Mouse (Mus musculus): ENCODE results near the gene Gpc2. TPM values are rescaled to one million over a fixed set of nuclear protein-coding genes. Genes with fewer than 3 reads are reported as not detected.
A peak's percentile ranks its signal among the peaks of the same experiment; 100 is the strongest.

The Gpc2 gene
- total and polyA plus RNA-seq, 3 experiments = not detected

DNA sequence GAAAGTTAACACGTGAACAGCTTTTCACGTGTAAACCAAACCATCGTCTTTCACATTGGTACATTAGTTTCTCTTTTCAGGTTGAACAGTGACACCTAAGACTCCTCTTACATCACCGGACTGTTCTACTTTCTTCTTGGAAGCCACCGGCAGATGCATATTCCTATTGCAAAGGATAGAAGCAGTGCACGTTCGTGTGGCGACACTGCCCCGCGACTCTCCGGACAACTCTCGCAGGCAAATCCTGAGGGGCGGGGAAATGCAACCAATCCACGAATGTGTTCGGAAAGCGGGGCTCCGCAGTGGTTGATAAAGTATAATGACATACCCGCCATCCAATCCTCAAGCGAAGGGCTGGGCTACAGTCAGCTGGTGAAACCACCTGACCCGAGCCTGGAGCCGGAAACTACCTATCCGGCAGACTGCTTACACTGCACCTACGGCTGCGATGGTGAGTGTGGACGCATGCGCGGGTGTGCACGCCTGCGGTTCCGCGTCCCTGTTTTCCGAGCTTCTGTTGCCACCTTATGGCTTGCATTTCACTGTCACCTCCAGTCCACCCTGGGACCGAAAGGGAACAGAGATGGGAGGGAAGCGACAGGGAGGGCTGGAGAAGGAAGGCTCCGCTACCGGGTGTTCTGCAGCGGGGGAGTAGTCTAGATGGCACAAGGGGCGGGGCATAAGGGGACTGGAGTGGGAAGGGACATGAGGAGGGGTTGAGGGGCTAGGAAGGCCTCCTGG lies 24.3 kb downstream of the Gpc2 start, which contains the start of gene Lamtor4 (continued):
- TF ChIP-seq TBP (conservative IDR thresholded peaks at IDR 0.05; ENCODE audit: low read depth, low read length) = peak; percentile 80
- TF ChIP-seq SMC3 (IDR thresholded peaks at IDR 0.05; ENCODE audit: low read depth, low read length) = no peak
- TF ChIP-seq NELFE (IDR thresholded peaks at IDR 0.05; ENCODE audit: low read depth, low read length) = peak; percentile 96
- TF ChIP-seq GABPA (IDR thresholded peaks at IDR 0.05; ENCODE audit: insufficient replicate concordance, low read depth, low read length) = no peak
- TF ChIP-seq JUN (IDR thresholded peaks at IDR 0.05; ENCODE audit: insufficient read depth, low read depth, low read length) = no peak
- peak; percentile 94 for TF ChIP-seq SIN3A (IDR thresholded peaks at IDR 0.05; ENCODE audit: low read length)
- peak; percentile 93 for TF ChIP-seq MYC (IDR thresholded peaks at IDR 0.05; ENCODE audit: low read depth, low read length)

DNA sequence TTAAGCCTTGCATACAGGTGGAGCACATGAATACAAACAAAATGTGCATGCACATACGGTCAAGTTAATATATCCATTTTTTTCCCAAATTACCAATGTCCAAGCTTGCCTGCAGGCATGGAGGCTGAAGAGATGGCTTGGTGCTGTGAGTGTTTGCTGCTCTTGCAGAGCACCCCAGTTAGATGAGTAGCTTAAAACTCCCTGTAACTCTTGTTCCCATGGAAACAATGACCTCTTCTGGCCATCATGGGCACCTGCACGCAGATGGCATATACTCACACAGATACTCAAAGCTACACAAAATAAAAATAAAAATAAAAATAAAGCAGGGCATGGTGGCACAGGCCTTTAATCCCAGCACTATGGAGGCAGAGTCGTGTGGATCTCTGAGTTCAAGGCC lies 26.7 kb downstream of the Gpc2 start:
- no peak for DNase-seq (ENCODE audit: extremely low read depth)
- Histone ChIP-seq H3K4me2 (ENCODE audit: insufficient read depth, low read depth, poor library complexity, severe bottlenecking) (no peak overlapping the region), H3K4me3 (replicated peaks in 1 of 3; ENCODE audit: low read depth in 2 of 3, low read length in 2 of 3, poor library complexity in 1 of 3) (no peak overlapping the region), H3K4me1 (ENCODE audit: control insufficient read depth in 1 of 2, insufficient read depth in 2 of 2) (peaks cover 7 to 28% of the 10 kb centered on the region in 2 experiments; a peak in 3 of 4 replicates), H3K9me3 (replicated peaks; ENCODE audit: low read length) (peaks cover 2% of the 10 kb centered on the region), H3K27ac (ENCODE audit: insufficient read depth, low read depth) (no peak overlapping the region), H3K9ac (ENCODE audit: insufficient read depth, low read depth) (no peak overlapping the region), H3K27me3 (replicated peaks) (no peaks in the 10 kb centered on the region), H3K79me2 (replicated peaks; ENCODE audit: control insufficient read depth, extremely low read depth, insufficient read depth, poor library complexity, severe bottlenecking) (no peaks in the 10 kb centered on the region), H3K36me3 (replicated peaks in 1 of 2; ENCODE audit: control insufficient read depth in 1 of 2, insufficient read depth in 1 of 2, low read length in 1 of 2) (peaks cover 0 to 11% of the 10 kb centered on the region in 2 experiments)
- in situ Hi-C loops (cut with MboI; ENCODE audit: low pct_ligation_motif_present, low pct_unique_long_range_greater_than_20kb, low sequenced_read_pairs) (no loop called here), dilution Hi-C loops (cut with MboI; ENCODE audit: extremely low pct_ligation_motif_present, extremely low pct_unique_long_range_greater_than_20kb, low sequenced_read_pairs) (no loop called here)
- 0 out of 4 replicates have a peak, but pooled peaks of 1 of the 2 experiments have one; percentile 5 for TF ChIP-seq CTCF (conservative IDR thresholded peaks at IDR 0.05 in 1 of 2, IDR thresholded peaks at IDR 0.05 in 1 of 2; ENCODE audit: low read depth in 2 of 2, low read length in 2 of 2)
- no peak for TF ChIP-seq USF1 (IDR thresholded peaks at IDR 0.05; ENCODE audit: low read depth, low read length)

DNA sequence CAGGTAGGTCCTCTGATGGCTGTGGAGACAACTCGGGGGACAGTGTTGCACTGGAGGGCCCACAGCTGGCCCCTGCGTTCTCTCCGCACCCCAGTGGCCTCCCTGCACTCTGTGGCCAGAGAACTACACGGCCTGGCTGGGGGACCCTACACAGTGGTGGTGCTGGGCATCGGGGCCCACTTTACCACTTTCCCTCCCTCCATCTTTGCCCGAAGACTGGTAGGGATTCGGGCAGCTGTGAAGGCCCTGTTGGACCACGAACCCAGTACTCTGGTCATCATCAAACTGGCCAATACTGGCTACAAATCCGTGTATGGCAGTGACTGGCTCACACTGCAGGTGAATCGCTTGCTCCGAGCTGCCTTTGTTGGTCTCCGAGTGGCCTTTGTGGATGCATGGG lies 28.7 kb downstream of the Gpc2 start:
- Histone ChIP-seq H3K4me3 (replicated peaks in 1 of 3; ENCODE audit: low read depth in 2 of 3, low read length in 2 of 3, poor library complexity in 1 of 3) (no peak overlapping the region), H3K4me2 (ENCODE audit: insufficient read depth, low read depth, poor library complexity, severe bottlenecking) (no peak overlapping the region), H3K36me3 (replicated peaks in 1 of 2; ENCODE audit: control insufficient read depth in 1 of 2, insufficient read depth in 1 of 2, low read length in 1 of 2) (no peaks in the 10 kb centered on the region), H3K27ac (ENCODE audit: insufficient read depth, low read depth) (no peak overlapping the region), H3K79me2 (replicated peaks; ENCODE audit: control insufficient read depth, extremely low read depth, insufficient read depth, poor library complexity, severe bottlenecking) (no peaks in the 10 kb centered on the region), H3K9me3 (replicated peaks; ENCODE audit: low read length) (peaks cover 2% of the 10 kb centered on the region), H3K4me1 (ENCODE audit: control insufficient read depth in 1 of 2, insufficient read depth in 2 of 2) (peaks cover 1 to 9% of the 10 kb centered on the region in 2 experiments; a peak in 3 of 4 replicates), H3K27me3 (replicated peaks) (no peaks in the 10 kb centered on the region), H3K9ac (ENCODE audit: insufficient read depth, low read depth) (no peak overlapping the region)
- dilution Hi-C loops (cut with MboI; ENCODE audit: extremely low pct_ligation_motif_present, extremely low pct_unique_long_range_greater_than_20kb, low sequenced_read_pairs) = no loop called here
- TF ChIP-seq MXI1 (IDR thresholded peaks at IDR 0.05; ENCODE audit: low read depth, low read length) = no peak
- no peak for TF ChIP-seq MAZ (IDR thresholded peaks at IDR 0.05; ENCODE audit: low read depth, low read length)
- no peak for TF ChIP-seq RCOR1 (conservative IDR thresholded peaks at IDR 0.05; ENCODE audit: low read depth, low read length)
- TF ChIP-seq ELF1 (IDR thresholded peaks at IDR 0.05; ENCODE audit: low read depth, low read length) = no peak
- no peak for TF ChIP-seq JUND (conservative IDR thresholded peaks at IDR 0.05; ENCODE audit: low read depth, low read length)
- TF ChIP-seq ZMIZ1 (IDR thresholded peaks at IDR 0.05; ENCODE audit: low read depth, low read length) = no peak
- TF ChIP-seq MAFK (IDR thresholded peaks at IDR 0.05; ENCODE audit: insufficient replicate concordance, low read length) = no peak
- no peak for TF ChIP-seq USF2 (conservative IDR thresholded peaks at IDR 0.05; ENCODE audit: low read depth, low read length)
- no peak for TF ChIP-seq TBP (conservative IDR thresholded peaks at IDR 0.05; ENCODE audit: low read depth, low read length)
- TF ChIP-seq SMC3 (IDR thresholded peaks at IDR 0.05; ENCODE audit: low read depth, low read length) = no peak
- TF ChIP-seq ZC3H11A (IDR thresholded peaks at IDR 0.05; ENCODE audit: low read depth, low read length) = no peak
- TF ChIP-seq NRF1 (IDR thresholded peaks at IDR 0.05; ENCODE audit: low read depth, low read length) = no peak
- no peak for TF ChIP-seq E2F4 (IDR thresholded peaks at IDR 0.05; ENCODE audit: insufficient replicate concordance, low read depth, low read length)
- TF ChIP-seq HCFC1 (IDR thresholded peaks at IDR 0.05; ENCODE audit: low read depth, low read length) = no peak
- no peak for TF ChIP-seq UBTF (IDR thresholded peaks at IDR 0.05; ENCODE audit: low read depth, low read length)
- no peak for DNase-seq (ENCODE audit: extremely low read depth)
- in situ Hi-C loops (cut with MboI; ENCODE audit: low pct_ligation_motif_present, low pct_unique_long_range_greater_than_20kb, low sequenced_read_pairs) = no loop called here
